19 mouse cellular contexts compared by ENCODE assay signal in the genomic region with DNA sequence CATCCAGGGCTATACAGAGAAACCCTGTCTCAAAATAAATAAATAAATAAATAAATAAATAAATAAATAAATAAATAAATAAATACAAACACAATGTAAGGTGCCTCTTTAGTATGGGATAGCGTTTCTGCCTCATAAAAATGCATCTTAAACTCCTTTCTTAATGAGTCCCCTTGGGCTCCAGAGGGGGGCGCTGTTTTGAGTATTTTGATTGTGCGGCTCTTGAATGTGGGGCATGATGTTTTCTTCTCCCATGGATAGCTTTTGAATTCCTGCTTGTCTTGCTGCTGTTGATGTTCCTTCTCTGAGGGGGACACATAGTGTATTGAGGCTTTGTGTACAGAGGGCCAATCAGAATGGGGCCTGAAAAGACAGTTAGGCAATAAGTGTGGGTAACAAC. TPM values are rescaled to one million over a fixed set of nuclear protein-coding genes. Genes with fewer than 3 reads are reported as not detected.
A peak's percentile ranks its signal among the peaks of the same experiment; 100 is the strongest.
DNase-seq lines count a peak whose midpoint lies in the region; ATAC-seq and TF ChIP-seq lines count a peak whose summit lies in the region.
"Had no signal": no experiment of that assay in that cellular context is flagged by ENCODE, and none has a peak within 500 bp of the region (broad histone marks: within the 10 kb centered on the region; RNA-seq: fewer than 3 reads in every experiment).

No protein-coding gene starts in this region.

- peak; percentile 53 for TF ChIP-seq CTCF in heart, adult 2 months (IDR thresholded peaks at IDR 0.05)
- peak; percentile 79 for TF ChIP-seq CTCF in Patski (IDR thresholded peaks at IDR 0.05)

- H3K9me3 ChIP-seq in heart, embryonic 12.5 days (replicated peaks): no peaks in the 10 kb centered on the region
- H3K9me3 ChIP-seq in midbrain, embryonic 14.5 days (ENCODE audit: control insufficient read depth, low read length): no peaks in the 10 kb centered on the region
- H3K9me3 ChIP-seq in midbrain, embryonic 15.5 days: no peaks in the 10 kb centered on the region
- H3K9me3 ChIP-seq: embryonic facial prominence, embryonic 10.5 days; hindbrain, embryonic 10.5 days; limb, embryonic 15.5 days; neural tube, embryonic 13.5 days had no signal

- POLR2A ChIA-PET in Patski (lab: Charles Lee): interaction anchor here (0.7 to 0.9 kb wide), 2 partner anchors 50 to 239 kb away, joined by 3 to 6 read pairs; no protein-coding TSS in a partner anchor

- no peak overlapping the region for H3K9ac ChIP-seq in heart, adult 2 months (ENCODE audit: low read depth, low read length)
- no peak overlapping the region for H3K9ac ChIP-seq in heart, embryonic 12.5 days
- no peak overlapping the region for H3K9ac ChIP-seq in midbrain, embryonic 14.5 days (replicated peaks; ENCODE audit: low read length)
- no peak overlapping the region for H3K9ac ChIP-seq in midbrain, embryonic 15.5 days
- H3K9ac ChIP-seq: limb, embryonic 15.5 days; neural tube, embryonic 13.5 days had no signal

- TF ChIP-seq EP300 in heart, adult 2 months (IDR thresholded peaks at IDR 0.05; ENCODE audit: insufficient read depth, low read depth, low read length): no peak

- CTCF ChIA-PET in Patski (lab: Charles Lee): interaction anchor here (0.7 to 8.8 kb wide), 25 partner anchors 9 to 293 kb away, joined by 3 to 108 read pairs (median 4); a partner anchor contains a TSS

- no peak for ATAC-seq in heart, embryonic 12.5 days (ENCODE audit: insufficient number of reproducible peaks, low FRiP score)
- no peak for ATAC-seq in midbrain, embryonic 14.5 days (ENCODE audit: low FRiP score, low TSS enrichment)
- ATAC-seq in midbrain, embryonic 15.5 days (replicated peaks): no peak
- no peak for ATAC-seq in Patski

- no peaks in the 10 kb centered on the region for H3K36me3 ChIP-seq in heart, adult 2 months (ENCODE audit: control insufficient read depth, insufficient read depth, low read length)
- no peaks in the 10 kb centered on the region for H3K36me3 ChIP-seq in heart, embryonic 12.5 days
- H3K36me3 ChIP-seq in midbrain, embryonic 14.5 days (ENCODE audit: control insufficient read depth, insufficient read depth, low read length): no peaks in the 10 kb centered on the region
- H3K36me3 ChIP-seq in midbrain, embryonic 15.5 days (replicated peaks): no peaks in the 10 kb centered on the region
- H3K36me3 ChIP-seq: embryonic facial prominence, embryonic 10.5 days; hindbrain, embryonic 10.5 days; limb, embryonic 15.5 days; neural tube, embryonic 13.5 days had no signal

- H3K4me3 ChIP-seq in heart, adult 2 months: no peak overlapping the region
- no peak overlapping the region for H3K4me3 ChIP-seq in heart, embryonic 12.5 days
- H3K4me3 ChIP-seq in midbrain, embryonic 14.5 days (replicated peaks; ENCODE audit: low read depth, low read length): no peak overlapping the region
- H3K4me3 ChIP-seq in midbrain, embryonic 15.5 days: no peak overlapping the region
- H3K4me3 ChIP-seq: embryonic facial prominence, embryonic 10.5 days; hindbrain, embryonic 10.5 days; limb, embryonic 15.5 days; neural tube, embryonic 13.5 days had no signal

- H3K27ac ChIP-seq in heart, adult 2 months: no peak overlapping the region
- H3K27ac ChIP-seq in heart, embryonic 12.5 days (ENCODE audit: poor library complexity, severe bottlenecking): no peak overlapping the region
- H3K27ac ChIP-seq in midbrain, embryonic 14.5 days (replicated peaks; ENCODE audit: low read depth, low read length): no peak overlapping the region
- H3K27ac ChIP-seq in midbrain, embryonic 15.5 days: no peak overlapping the region
- H3K27ac ChIP-seq: embryonic facial prominence, embryonic 10.5 days; hindbrain, embryonic 10.5 days; limb, embryonic 15.5 days; neural tube, embryonic 13.5 days had no signal

- 79% methylated on average over 3 of the region's 3 CpGs for WGBS in heart, adult 2 months
- 72% methylated on average over 3 of the region's 3 CpGs for WGBS in heart, embryonic 12.5 days
- WGBS in midbrain, embryonic 14.5 days: 83% methylated on average over 3 of the region's 3 CpGs
- 83% methylated on average over 3 of the region's 3 CpGs for WGBS in midbrain, embryonic 15.5 days

- H3K79me2 ChIP-seq in heart, adult 2 months (replicated peaks; ENCODE audit: control insufficient read depth, insufficient read depth, low read length): no peaks in the 10 kb centered on the region

- intact Hi-C loops in heart, adult 2 months (cut with DNase I): loop anchor here (1.0 kb wide), 1 partner anchor 50 kb away; no protein-coding TSS in a partner anchor

- H3K27me3 ChIP-seq in heart, adult 2 months (ENCODE audit: control insufficient read depth, insufficient read depth, low read length): no peaks in the 10 kb centered on the region
- H3K27me3 ChIP-seq in heart, embryonic 12.5 days (replicated peaks): peaks cover 2% of the 10 kb centered on the region; the same call in 1 of the 2 replicates
- no peaks in the 10 kb centered on the region for H3K27me3 ChIP-seq in midbrain, embryonic 14.5 days (ENCODE audit: control insufficient read depth, insufficient read depth, low read length)
- H3K27me3 ChIP-seq in midbrain, embryonic 15.5 days (replicated peaks): no peaks in the 10 kb centered on the region
- no peaks in the 10 kb centered on the region for H3K27me3 ChIP-seq in Patski
- H3K27me3 ChIP-seq: limb, embryonic 15.5 days; neural tube, embryonic 13.5 days had no signal

- no peak for TF ChIP-seq POLR2A in heart, adult 2 months (IDR thresholded peaks at IDR 0.05; ENCODE audit: insufficient read depth, low read depth, low read length)

- H3K4me1 ChIP-seq in heart, adult 2 months (ENCODE audit: control insufficient read depth, insufficient read depth, low read length): no peaks in the 10 kb centered on the region
- H3K4me1 ChIP-seq in heart, embryonic 12.5 days (replicated peaks): no peaks in the 10 kb centered on the region
- H3K4me1 ChIP-seq in midbrain, embryonic 14.5 days (ENCODE audit: control insufficient read depth, insufficient read depth, low read length): no peaks in the 10 kb centered on the region
- H3K4me1 ChIP-seq in midbrain, embryonic 15.5 days: no peaks in the 10 kb centered on the region
- H3K4me1 ChIP-seq: embryonic facial prominence, embryonic 10.5 days; hindbrain, embryonic 10.5 days; limb, embryonic 15.5 days; neural tube, embryonic 13.5 days had no signal

- no peak for DNase-seq in heart, adult 2 months
- DNase-seq in midbrain, embryonic 14.5 days: peak; percentile 14
- DNase-seq in Patski (ENCODE audit: low read depth, low spot score): no peak
- peak; percentile 51 for DNase-seq in retina, postnatal 1 day
- DNase-seq in spleen, adult 18-20 months: no peak
- no peak for DNase-seq in right cerebral cortex, postnatal 25 days
- DNase-seq: adrenal gland, postnatal 10 days; cerebellum, adult 11-12 months; layer of hippocampus, postnatal 36 days; right cerebral cortex, postnatal 4 days had no signal

- no peak overlapping the region for H3K4me2 ChIP-seq in heart, embryonic 12.5 days
- no peak overlapping the region for H3K4me2 ChIP-seq in midbrain, embryonic 14.5 days (ENCODE audit: low read length)
- H3K4me2 ChIP-seq in midbrain, embryonic 15.5 days: no peak overlapping the region
- H3K4me2 ChIP-seq: limb, embryonic 15.5 days; neural tube, embryonic 13.5 days had no signal

- in situ Hi-C loops in Patski (cut with MboI; ENCODE audit: low pct_unique_long_range_greater_than_20kb): loop anchor here (5.0 kb wide), 1 partner anchor 50 kb away; no protein-coding TSS in a partner anchor

RNA-seq across cellular contexts. Expression of a gene that starts 14.5 kb away (rescaled TPM):
- 10 to 100 TPM; 80.5 to 95.0 TPM for total RNA-seq in heart, adult 2 months (2021)
- polyA plus RNA-seq in heart, adult 2 months (2012; rRNA removed): 70.4 and 119 TPM in 2 replicates
- 15.1 and 16.5 TPM in 2 replicates for polyA plus RNA-seq in heart, embryonic 12.5 days (2016; fragmentation: Nextera tagmentation; extraction: Ambion mirVana)
- 83.0 and 85.0 TPM in 2 replicates for polyA plus RNA-seq in midbrain, embryonic 14.5 days (2014; fragmentation: Nextera tagmentation; extraction: Ambion mirVana)
- 63.6 and 73.0 TPM in 2 replicates for polyA plus RNA-seq in midbrain, embryonic 15.5 days (2015; fragmentation: Nextera tagmentation; extraction: Ambion mirVana)
- 13.3 TPM for polyA plus RNA-seq in Patski (2021)

RNA-seq across cellular contexts. Expression of a gene that starts 21.5 kb away (rescaled TPM):
- 10 to 100 TPM; 45.7 to 53.4 TPM for total RNA-seq in heart, adult 2 months (2021)
- 59.5 and 104 TPM in 2 replicates for polyA plus RNA-seq in heart, adult 2 months (2012; rRNA removed)
- 118 and 119 TPM in 2 replicates for polyA plus RNA-seq in heart, embryonic 12.5 days (2016; fragmentation: Nextera tagmentation; extraction: Ambion mirVana)
- 245 and 277 TPM in 2 replicates for polyA plus RNA-seq in midbrain, embryonic 14.5 days (2014; fragmentation: Nextera tagmentation; extraction: Ambion mirVana)
- 214 and 222 TPM in 2 replicates for polyA plus RNA-seq in midbrain, embryonic 15.5 days (2015; fragmentation: Nextera tagmentation; extraction: Ambion mirVana)
- 150 TPM for polyA plus RNA-seq in Patski (2021)

RNA-seq across cellular contexts. Expression of a gene that starts 26.5 kb away (rescaled TPM):
- 1 to 10 TPM; 3.0 to 3.7 TPM for total RNA-seq in heart, adult 2 months (2021)
- 3.7 and 4.6 TPM in 2 replicates for polyA plus RNA-seq in heart, adult 2 months (2012; rRNA removed)
- polyA plus RNA-seq in heart, embryonic 12.5 days (2016; fragmentation: Nextera tagmentation; extraction: Ambion mirVana): 9.8 TPM in 2 replicates
- polyA plus RNA-seq in midbrain, embryonic 14.5 days (2014; fragmentation: Nextera tagmentation; extraction: Ambion mirVana): 13.3 and 14.4 TPM in 2 replicates
- 17.5 and 18.9 TPM in 2 replicates for polyA plus RNA-seq in midbrain, embryonic 15.5 days (2015; fragmentation: Nextera tagmentation; extraction: Ambion mirVana)
- polyA plus RNA-seq in Patski (2021): 0.15 TPM

RNA-seq across cellular contexts. Expression of a gene that starts 40.1 kb away (rescaled TPM):
- total RNA-seq in heart, adult 2 months (2021): not detected
- not detected in 2 replicates for polyA plus RNA-seq in heart, adult 2 months (2012; rRNA removed)
- 0.23 TPM in 1 of 2 replicates, not detected in the other for polyA plus RNA-seq in heart, embryonic 12.5 days (2016; fragmentation: Nextera tagmentation; extraction: Ambion mirVana)
- polyA plus RNA-seq in midbrain, embryonic 14.5 days (2014; fragmentation: Nextera tagmentation; extraction: Ambion mirVana): not detected in 2 replicates
- 0.09 TPM in 1 of 2 replicates, not detected in the other for polyA plus RNA-seq in midbrain, embryonic 15.5 days (2015; fragmentation: Nextera tagmentation; extraction: Ambion mirVana)
- not detected for polyA plus RNA-seq in Patski (2021)
- total RNA-seq: adrenal gland, postnatal 10 days; heart, adult 8-10 months; layer of hippocampus, postnatal 36 days had no signal
- polyA plus RNA-seq: embryonic facial prominence, embryonic 10.5 days; forebrain, embryonic 11.5 days; hindbrain, embryonic 10.5 days; kidney, embryonic 16.5 days; limb, embryonic 15.5 days; neural tube, embryonic 13.5 days had no signal

RNA-seq across cellular contexts. Expression of a gene that starts 52.0 kb away (rescaled TPM):
- not detected for total RNA-seq in heart, adult 2 months (2021)
- 0.08 TPM in 1 of 2 replicates, not detected in the other for polyA plus RNA-seq in heart, adult 2 months (2012; rRNA removed)
- polyA plus RNA-seq in heart, embryonic 12.5 days (2016; fragmentation: Nextera tagmentation; extraction: Ambion mirVana): not detected in 2 replicates
- polyA plus RNA-seq in midbrain, embryonic 14.5 days (2014; fragmentation: Nextera tagmentation; extraction: Ambion mirVana): not detected in 2 replicates
- 0.25 TPM in 1 of 2 replicates, not detected in the other for polyA plus RNA-seq in midbrain, embryonic 15.5 days (2015; fragmentation: Nextera tagmentation; extraction: Ambion mirVana)
- not detected for polyA plus RNA-seq in Patski (2021)
- total RNA-seq: heart, adult 8-10 months; layer of hippocampus, postnatal 36 days had no signal
- polyA plus RNA-seq: embryonic facial prominence, embryonic 10.5 days; forebrain, embryonic 11.5 days; hindbrain, embryonic 10.5 days; limb, embryonic 15.5 days; neural tube, embryonic 13.5 days had no signal

Comparison
In these comparisons a context has a peak if more than half of its experiments do, and no peak if none do; other contexts are left out.
1. DNase-seq: peak in midbrain, embryonic 14.5 days (single experiment) and retina, postnatal 1 day (single experiment); none in heart, adult 2 months (0 of 2), Patski (single experiment), spleen, adult 18-20 months (0 of 2) and right cerebral cortex, postnatal 25 days (single experiment).